Mouse (Mus musculus) liver (tissue): ENCODE data around the gene Gm17455.

Experiments
- DNase-seq: peaks from one replicate; pipeline ENCODE4 v3.0.0-alpha.2; 2020; ENCODE audit warnings: mixed read lengths

The Gm17455 gene

DNA sequence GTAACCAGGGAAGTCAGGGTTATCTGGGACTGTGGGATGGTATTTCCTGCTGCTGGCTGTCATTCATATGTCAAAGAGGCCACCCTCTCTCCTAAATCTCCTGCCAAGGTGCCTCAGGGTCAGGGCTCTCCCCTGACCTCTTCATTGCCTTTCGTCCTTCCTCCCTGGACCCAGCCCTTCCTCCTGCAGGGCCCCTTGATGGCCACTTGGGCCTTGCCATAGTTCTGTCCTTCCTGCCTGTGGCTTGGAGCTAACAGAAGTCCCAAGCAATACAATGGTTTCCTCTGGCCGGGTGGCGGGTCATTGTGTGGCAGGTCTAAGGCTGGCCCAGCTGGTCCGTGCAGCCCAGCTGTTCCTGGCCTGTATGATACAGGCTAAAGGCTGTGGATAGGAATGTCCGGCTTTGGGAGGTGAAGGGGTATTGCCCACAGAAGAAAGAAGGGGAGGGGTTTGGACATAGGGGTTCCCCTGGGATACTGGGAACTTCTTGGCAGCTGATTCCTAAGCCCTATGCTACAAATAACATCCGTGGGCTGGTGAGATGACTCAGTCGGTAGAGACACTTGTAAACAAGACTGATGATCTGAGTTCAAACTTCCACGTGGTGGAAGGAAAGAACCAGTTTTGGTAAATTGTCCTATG, 25.5 kb upstream of the Gm17455 start:
- DNase-seq = no peak

DNA sequence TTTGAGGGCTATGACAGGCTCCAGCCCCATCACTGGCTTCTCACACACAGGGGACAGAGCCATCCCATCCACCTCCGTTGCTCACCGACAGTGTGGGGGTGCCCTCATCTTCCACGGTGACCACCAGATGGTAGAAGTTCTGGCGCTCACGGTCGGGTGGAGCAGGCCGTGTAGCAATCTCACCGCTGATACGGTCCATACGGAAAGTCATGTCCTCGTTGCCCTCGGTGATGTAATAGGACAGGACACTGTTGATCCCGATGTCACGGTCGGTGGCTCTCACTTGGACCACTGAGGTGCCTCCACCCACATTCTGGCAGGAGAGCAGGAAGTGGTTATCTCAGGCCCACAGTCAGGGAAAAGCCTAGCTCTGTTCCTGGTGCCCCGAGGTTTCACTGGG, 22.8 kb upstream of the Gm17455 start:
- DNase-seq = no peak

DNA sequence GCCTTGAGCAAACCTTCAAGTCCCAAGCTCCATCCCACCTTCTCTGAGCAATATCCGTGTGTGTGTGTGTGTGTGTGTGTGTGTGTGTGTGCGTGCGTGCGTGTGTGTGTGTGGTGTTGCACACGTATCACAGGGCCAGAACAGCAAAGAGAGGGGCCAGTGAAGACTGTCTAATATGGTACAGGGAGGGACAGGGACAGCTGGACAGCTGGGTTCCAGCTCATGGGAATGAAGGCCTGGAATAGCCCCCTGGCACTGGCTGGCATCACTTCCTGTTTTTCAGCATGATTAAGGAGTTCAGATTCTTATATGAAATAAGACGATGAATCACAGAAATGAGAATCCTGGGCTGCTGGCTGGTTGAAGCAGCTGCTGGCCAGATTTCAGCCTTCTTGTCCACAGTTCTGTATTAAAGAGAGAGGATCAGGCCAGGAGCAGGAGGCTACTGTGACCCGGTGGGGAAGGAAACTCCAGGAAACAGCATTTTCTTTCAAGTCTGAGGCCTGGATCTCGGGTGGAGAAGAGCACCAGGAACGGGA, 20.0 kb upstream of the Gm17455 start:
- no peak for DNase-seq

DNA sequence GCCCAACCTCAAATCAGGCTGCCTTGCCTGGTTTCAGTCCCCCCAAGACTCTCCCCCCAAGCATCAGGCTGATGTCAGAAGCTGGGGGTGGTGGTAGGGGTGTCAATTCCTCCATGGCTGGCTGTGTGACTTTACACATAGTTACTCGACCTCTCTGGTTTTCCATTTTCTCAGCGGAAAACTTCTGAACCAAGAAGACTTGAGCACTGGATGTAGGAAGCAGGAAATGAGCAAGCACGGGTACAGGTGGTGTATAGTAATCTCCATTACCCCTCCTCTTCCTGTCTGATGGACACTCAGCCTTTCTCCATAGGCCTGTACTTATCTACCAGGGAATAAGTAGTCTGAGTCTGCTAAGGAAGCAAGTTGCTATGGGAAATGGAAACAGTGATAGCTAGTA, 19.3 kb upstream of the Gm17455 start:
- DNase-seq = no peak

DNA sequence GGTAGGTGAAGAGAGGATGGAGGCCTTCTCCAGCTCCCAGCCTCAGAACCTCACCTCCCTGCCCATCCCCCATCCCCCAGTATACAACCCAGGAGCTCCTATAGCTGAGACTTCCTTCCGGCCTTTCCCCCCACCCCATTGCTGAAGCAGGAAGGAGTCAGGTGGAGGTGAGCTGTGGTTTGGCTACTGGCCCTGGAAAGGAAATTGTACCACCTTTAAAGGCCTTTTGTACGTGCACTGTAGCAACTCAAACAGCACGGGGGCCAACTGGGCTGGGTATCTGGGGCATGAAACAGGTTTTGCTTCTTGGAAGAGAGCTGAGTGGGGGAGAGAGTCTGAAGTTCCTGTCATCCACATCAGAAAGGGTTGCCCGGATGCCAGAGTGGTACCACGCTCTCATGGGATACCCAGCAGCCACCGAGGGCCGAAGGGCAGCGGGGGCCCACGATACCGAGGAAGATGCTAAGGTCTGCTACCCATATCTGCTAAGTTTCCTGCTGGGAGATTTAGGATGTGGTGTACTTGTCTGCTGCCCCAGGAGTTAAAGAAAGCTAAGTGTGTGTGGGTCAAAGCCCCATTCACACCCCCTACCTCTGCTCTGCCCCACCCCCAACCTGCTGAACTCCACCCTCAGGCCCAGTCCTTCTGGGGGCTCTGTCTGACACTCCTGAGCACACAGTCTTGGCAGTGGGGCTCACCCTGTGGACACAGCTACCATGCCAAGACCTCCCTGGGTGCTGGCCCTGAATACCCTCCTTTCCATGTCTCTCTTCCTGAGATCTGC, 18.2 kb upstream of the Gm17455 start:
- DNase-seq = no peak

DNA sequence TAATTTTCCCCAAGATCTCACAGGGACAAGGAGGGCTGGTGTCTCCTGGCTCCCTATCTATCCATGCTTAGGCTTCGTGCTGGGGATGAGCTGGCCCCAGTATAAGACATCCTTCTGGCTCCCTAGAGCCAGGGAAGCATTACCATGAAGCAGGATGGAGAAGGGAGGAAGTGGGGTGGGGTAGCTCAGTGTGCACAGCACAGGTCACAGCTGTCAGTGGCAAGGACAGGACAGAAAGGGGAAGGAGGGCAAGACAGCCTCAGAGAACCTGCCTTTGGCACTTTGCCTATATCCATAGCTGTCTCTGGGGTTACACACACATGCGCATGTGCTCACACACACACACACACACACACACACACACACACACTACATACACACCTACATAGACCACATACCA, 11.2 kb upstream of the Gm17455 start:
- no peak for DNase-seq

DNA sequence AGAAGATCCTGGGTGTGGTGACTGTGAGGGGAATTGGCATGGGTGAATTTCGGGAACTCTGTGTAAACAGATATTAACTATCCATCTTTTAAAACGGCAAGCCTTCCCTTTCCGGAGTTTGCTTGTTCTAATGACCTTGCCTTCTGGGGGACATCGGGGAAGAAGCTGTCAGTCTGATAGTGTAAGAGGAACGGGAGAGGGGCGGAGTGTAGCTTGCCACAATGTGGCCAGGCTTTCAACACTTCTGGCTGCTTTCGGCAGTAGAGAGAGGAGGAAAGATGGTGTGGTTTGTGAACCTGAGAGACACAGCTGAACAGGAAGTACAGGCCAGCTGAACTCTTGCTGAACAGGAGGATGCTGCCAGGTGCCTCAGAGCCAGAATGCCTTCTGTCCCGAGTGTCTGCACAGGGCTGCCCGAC, 10.1 kb upstream of the Gm17455 start:
- DNase-seq = peak; percentile 41

DNA sequence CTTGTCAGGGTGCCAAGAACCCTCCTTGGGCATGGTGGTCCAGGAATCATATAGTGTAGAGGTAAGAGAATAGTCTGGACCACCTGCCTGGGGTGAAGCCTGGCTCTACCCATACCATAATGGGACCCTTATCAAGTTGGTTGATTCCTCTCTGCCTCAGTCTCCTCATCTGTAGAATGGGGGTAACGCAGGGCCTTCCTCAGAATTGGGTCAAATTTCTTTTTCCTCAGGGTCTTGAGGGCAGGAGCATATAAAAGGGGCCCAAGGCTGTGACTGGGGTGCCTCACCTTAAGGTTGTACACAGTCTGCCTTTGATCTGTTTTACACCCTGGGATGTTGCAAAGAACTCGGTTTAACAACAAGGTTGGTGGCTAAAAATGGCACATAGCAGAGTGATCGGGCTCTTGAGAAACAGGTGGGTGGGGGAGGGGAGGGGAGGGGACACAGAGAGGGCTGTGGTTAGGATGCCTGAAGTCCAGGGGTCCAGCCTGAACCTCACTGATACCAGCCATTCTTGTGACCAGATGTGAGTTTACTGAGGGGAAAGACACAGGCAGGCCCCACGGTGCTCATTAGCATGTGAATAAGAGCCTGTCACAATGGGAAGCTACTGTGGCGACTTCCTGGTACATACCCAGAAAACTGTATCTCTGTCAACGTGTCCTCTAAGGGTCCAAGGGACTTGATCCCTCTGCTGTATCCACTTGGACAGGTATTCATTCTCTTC, 9.2 kb upstream of the Gm17455 start:
- no peak for DNase-seq

DNA sequence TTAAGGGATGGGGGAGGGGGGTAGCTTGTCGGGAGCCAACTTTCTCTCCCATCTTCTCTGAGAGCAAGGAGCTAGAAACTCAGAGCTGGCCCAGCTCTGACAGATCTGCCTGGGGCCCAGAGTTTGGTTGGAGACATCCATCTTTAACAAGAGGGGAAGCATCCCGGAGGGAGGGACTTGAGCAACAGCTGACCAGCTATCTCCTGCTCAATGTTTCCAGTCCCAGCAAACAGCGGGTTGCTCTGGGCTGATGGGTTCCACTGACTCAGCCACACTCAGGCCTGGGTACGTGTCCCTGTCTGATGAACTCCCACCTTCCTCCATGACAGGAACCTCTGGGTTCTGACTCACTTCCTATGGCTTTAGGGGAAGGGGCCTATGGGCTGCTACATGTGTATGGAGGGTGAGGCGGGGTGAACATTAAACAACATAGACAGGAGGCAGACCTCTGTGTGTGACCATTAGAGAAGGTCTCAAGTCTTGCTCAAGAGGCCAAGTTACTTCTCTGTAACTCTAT, 8.6 kb upstream of the Gm17455 start:
- no peak for DNase-seq

DNA sequence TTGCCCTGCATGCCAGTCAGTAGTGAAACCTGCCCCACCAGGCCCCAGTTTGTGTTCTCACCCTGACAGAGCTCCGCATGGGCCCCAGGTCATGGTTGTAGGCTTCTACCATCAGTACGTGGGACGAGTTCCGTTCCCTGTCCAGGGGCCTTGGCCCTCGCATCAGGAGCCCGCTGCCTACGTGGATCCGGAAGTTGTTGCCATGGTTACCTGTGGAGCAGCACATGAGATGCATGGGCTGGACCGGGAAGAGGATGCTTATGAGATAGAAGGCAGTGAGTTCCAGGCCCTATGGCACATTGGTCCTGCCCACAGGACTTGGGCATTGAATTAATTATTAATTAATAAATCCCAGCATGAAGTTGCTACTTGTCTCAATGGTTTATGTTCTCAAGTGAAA, 7.9 kb upstream of the Gm17455 start:
- no peak for DNase-seq

DNA sequence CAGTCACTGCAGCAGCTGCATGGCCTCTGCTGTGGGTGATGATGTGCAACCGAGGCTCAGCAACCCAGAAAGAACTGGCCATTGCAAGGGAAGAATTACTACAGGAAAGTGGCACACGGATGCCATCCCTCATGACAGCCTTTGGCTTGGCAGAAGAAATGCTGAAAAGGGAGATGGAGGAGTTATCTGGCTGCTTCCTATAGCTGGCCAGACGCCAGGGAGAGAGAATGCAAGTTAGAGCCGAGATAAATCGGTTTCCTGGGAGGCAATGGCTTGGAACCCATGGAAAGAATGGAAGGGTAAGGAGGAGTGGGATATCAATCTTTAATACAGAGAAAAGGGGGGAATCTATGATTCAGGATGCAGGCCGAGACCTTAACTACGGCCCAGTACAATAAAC, 4.6 kb upstream of the Gm17455 start:
- DNase-seq = no peak

DNA sequence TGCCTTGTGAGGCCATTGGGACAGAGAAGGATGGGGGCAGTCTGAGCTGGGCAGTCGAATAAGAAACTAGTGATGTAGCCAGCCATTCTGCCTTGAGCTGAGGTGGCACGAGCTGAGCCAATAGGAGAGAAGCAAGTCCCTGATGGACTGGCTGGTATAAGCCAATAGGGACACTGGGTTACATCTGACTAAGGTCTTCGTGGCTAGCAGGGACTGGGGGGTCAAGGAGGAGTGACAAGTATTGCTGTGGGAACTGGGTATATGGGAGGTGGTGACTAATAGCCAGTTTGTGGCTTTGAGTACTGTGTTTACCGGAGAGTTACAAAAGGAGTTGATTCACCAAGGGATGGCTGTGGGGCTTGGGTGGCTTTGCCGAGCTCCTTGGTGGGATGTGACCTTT, 3.9 kb upstream of the Gm17455 start:
- DNase-seq = no peak

DNA sequence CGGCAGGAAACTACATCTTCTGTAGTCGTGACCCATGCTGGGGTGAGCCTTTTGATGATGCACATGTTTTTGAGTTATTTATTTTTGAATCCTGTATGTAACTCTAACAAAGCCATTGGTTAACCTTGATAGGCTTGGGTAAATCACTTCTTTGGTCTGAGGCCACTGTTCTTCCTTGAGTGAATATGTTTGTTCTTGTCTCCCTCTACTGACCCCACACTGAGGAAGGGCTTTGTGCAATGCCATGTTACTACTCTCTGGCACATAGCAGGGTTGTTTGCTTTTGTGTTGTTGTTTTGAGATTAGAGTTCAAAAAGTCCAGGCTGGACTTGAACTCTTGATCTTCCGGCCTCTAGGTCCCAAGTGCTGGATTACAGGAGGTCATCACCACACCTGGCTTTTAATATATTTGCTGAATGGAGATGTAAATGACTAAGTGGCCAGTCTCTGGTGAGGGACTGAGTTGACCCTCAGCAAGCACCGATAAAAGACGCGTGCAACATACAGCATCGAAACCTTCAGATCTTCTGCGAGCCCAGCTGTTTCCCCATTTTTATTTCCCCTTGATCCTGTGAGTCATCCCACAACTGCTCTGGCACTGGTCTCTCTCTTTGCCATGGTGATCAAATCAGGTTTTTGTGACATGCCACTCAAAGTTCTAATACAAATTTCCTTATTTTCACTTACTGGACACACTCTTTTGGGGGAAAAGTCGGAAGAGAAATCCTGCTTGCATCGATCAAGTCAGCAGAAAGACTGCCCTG, 1.3 kb upstream of the Gm17455 start:
- no peak for DNase-seq

DNA sequence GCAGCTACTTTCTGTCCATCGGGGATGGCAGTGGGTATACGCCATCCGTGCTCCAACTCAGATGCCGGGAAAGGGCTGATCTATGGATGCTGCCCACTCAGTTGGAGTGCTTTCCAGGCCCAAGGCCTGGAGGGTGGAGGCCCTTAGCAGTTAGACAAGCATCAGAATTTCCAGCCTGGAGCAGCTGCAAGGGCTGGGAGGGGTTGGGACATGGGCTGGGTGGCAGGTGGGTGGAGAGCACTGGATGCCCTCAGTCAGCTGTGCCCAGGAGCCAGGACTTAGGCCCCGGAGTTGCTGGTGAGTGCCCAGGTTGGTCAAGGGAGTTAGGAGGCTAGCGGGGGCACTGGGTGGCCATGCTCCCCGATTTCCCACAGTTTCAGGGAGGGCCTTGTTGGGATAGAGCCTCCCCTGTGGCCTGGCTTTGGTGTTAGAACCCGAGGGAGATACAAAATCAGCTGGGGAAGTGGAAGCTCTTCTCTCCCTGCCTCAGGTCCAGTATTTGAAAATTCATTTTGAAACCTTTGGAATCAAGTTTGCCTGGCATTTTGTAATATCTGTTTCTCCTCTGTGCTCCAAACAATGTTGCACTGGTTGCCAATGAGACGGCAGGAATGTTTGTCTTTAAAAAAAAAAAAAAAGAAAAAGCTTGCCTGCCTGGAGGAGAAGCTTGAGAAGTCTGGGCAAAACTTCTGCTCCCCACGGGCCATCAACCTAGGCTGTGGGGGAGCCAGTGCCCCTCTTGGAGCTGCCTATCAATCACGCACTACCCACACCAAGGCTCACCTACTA, 1.2 kb downstream of the Gm17455 start:
- no peak for DNase-seq

DNA sequence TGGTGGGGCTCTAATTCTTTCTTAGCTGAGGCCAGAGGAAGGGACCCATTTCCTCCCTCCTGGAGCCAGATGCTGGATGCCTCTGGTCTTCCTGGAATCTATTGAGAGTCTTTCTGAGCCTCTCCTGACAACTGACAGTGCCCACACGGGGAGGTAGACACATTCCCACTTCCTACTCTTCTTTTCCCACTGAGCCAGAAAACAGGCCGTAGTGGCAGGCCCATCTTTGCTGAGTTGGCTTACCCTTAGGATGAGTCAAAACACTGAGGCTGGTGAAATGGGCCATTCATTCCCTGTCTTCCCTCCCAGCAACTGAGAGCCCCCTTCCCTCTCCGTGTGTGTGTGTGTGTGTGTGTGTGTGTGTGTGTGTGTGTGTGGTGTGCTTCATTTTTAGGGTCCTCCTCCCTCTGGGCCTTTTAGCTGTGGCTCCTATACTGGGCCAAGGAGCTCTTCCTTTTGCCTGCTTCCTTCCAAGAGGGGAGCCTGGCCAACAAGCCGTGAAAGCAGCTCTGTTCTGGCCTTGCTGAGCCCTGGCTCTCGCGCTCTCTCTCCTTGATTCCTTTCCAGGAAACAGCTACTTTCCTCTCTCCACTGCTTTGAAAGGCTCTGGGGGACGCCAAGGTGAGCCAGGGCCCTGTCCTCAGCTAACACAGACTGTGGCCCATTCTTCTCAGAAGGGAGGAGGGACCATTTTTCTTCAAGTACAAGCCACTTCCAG, 6.1 kb downstream of the Gm17455 start:
- DNase-seq = no peak

DNA sequence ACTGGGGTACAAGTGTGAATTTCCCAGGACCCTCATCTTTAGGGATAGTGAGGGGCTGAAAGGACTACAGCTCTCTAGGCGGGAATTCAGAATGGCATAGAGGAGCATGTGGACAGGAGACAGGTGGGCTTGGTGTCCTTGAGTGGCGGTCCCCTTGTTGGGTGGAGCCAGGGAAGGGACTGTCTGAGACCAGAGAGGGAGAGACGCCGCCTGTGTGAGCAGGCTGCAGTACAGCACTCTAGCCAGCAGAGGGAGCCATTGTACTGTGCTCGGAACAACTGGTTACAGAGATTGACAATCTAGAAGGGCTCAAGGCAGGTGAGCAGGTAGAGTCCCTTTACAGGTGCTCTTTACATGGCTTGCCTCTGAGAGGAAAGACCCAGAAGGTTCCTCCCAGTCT, 8.3 kb downstream of the Gm17455 start:
- DNase-seq = peak; percentile 68

DNA sequence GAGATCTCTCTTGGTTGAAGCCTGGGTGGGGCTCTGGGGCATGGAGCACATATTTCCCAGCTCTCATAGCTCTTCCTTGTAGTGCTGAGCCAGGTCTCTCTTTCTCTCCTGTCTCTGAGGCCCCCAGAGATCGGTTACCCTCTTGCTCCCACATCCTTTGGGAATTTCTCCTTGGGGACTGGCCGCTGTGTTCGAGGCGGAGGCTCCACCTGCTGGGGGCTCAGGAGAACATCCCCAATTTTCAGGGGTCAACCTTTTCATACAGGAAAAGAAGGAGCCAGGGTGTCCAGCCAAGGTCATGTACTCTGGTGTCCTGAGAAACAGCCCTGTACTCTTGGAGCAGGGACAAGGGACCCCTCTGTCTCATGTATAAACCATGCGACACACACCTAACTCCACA, 12.3 kb downstream of the Gm17455 start:
- no peak for DNase-seq

DNA sequence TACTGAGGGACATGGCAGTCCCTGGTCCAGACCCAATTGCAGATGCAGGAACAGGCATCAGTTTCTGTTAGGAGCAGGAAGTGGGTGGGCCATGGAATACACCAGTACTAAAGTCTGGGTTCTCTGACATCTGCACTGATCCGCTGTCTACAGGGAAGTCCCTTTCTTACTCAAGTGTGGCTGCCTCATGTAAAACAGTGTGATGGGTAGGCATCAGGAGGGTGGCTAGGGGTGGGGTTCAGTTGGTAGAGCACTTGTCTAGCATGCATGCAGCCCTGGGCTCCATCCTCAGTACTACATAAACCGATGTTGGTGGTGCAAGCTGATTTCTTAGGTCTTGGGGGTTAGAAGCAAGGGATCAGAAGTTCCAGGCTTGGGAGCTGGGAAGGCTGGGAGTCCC, 14.2 kb downstream of the Gm17455 start:
- DNase-seq = no peak

DNA sequence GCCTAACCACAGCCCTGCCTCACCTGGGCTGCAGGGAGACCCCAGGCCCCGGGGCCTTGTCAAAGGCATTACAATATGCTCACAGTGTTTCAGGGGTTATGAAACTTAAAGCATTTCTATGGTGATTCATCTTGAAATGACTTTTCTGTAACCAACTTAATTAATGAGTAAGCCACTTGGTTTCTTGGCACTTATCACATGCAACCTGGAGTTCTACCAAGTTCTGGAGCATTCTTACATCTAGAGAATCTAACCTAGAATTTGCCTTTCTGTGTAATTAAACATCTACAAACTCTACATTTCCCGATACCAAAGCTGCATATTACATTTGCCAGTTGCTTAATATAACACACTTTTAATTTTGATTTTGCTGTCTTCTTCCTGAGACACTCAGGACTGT, 17.5 kb downstream of the Gm17455 start:
- DNase-seq = no peak

DNA sequence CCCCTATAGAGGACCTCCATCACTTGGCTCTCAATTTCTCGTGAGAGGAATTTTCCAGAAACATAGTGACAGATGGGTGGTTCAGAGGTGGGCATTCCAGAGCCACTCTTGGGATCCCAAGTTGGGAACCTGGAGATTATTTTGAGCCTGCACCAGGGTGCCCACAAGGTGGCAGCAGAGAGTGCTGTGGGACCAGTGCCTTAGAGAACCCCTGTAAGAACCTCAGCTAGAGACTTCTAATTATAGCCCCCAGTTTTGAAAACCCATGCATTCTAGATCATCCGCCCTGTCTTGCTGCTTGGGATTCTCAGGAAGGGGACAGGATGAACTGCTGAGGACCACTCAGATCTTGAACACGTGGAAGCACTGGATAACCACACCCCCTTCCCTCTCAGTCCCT, 18.6 kb downstream of the Gm17455 start:
- DNase-seq = peak; percentile 68

DNA sequence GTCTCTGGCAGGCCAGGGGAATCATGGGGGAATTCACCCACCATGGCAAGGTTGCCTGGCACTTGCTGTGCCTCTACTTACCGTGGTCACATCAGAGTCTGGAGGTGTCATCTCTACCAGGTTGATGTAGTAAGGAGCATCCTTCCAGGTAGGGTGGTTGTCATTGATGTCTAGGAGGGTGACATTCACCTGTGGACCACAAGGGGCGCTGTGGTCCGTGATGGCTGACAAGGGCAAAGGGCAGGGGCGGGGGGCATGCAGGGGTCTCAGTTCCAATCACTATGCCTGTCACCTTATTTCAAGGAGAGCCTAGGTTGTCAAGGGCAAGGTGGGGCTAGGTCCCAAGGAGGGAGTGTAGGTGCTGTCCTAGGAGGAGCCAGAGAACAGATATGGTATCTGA, 20.1 kb downstream of the Gm17455 start:
- no peak for DNase-seq
